Mouse (Mus musculus): ENCODE measurements around the gene Spata33. TPM values are rescaled to one million over a fixed set of nuclear protein-coding genes. Genes with fewer than 3 reads are reported as not detected.
A peak's percentile ranks its signal among the peaks of the same experiment; 100 is the strongest.
"Not testable (repeated sequence)": the region's sequence is repeated elsewhere in the genome, so short reads cannot be mapped to it uniquely, and the experiment has no call there.

Spata33 gene
- polyA plus RNA-seq, 1 experiment: 1.8 TPM

GRCm38 (mm10) chr8:123252925-123253324, 40.3 kb downstream of the Spata33 start:
- Histone ChIP-seq H3K27ac (ENCODE audit: insufficient read depth, low read length) (no peak overlapping the region), H3K9ac (ENCODE audit: low read depth, poor library complexity, severe bottlenecking) (no peak overlapping the region), H3K4me1 (ENCODE audit: control insufficient read depth, insufficient read depth, low read length) (no peaks in the 10 kb centered on the region)

GRCm38 (mm10) chr8:123253451-123254098, 40.9 kb downstream of the Spata33 start:
- H3K27ac ChIP-seq (ENCODE audit: insufficient read depth, low read length): no peak overlapping the region
- peaks cover 3% of the 10 kb centered on the region for H3K36me3 ChIP-seq (ENCODE audit: control insufficient read depth, insufficient read depth, low read length, poor library complexity, severe bottlenecking)

More at GRCm38 (mm10) chr8:123252925-123253324, 40.3 kb downstream of the Spata33 start:
- Histone ChIP-seq H3K27me3 (ENCODE audit: control insufficient read depth, insufficient read depth, low read length, poor library complexity, severe bottlenecking) (no peaks in the 10 kb centered on the region), H3K9me3 (replicated peaks; ENCODE audit: control insufficient read depth, insufficient read depth, low read length, poor library complexity, severe bottlenecking) (no peaks in the 10 kb centered on the region), H3K4me3 (ENCODE audit: low read depth, low read length) (no peak overlapping the region), H3K36me3 (ENCODE audit: control insufficient read depth, insufficient read depth, low read length, poor library complexity, severe bottlenecking) (peaks cover 3% of the 10 kb centered on the region)
- TF ChIP-seq POLR2A (IDR thresholded peaks at IDR 0.05; ENCODE audit: insufficient read depth, low read length) (no peak), CTCF (IDR thresholded peaks at IDR 0.05; ENCODE audit: low read depth, low read length) (no peak), EP300 (IDR thresholded peaks at IDR 0.05; ENCODE audit: insufficient read depth, low read depth, low read length) (no peak)

GRCm38 (mm10) chr8:123254099-123254885, 41.7 kb downstream of the Spata33 start, which contains the start of the genes Zfp276 and Vps9d1:
Gene Zfp276, plus strand, starts transcription at chr8:123254195.
Gene Vps9d1, minus strand, starts transcription at chr8:123254348.
- Histone ChIP-seq H3K27ac (ENCODE audit: insufficient read depth, low read length) (no peak within 1 kb of the TSS), H3K4me1 (ENCODE audit: control insufficient read depth, insufficient read depth, low read length) (no peaks in the 10 kb centered on the region), H3K9me3 (replicated peaks; ENCODE audit: control insufficient read depth, insufficient read depth, low read length, poor library complexity, severe bottlenecking) (no peaks in the 10 kb centered on the region), H3K27me3 (ENCODE audit: control insufficient read depth, insufficient read depth, low read length, poor library complexity, severe bottlenecking) (no peaks in the 10 kb centered on the region), H3K9ac (ENCODE audit: low read depth, poor library complexity, severe bottlenecking) (peak within 1 kb of the TSS; percentile 98), H3K36me3 (ENCODE audit: control insufficient read depth, insufficient read depth, low read length, poor library complexity, severe bottlenecking) (peaks cover 3% of the 10 kb centered on the region), H3K4me3 (ENCODE audit: low read depth, low read length) (peak within 1 kb of the TSS; percentile 91)
- TF ChIP-seq POLR2A (IDR thresholded peaks at IDR 0.05; ENCODE audit: insufficient read depth, low read length): no peak
- no peak for TF ChIP-seq EP300 (IDR thresholded peaks at IDR 0.05; ENCODE audit: insufficient read depth, low read depth, low read length)
- no peak for TF ChIP-seq CTCF (IDR thresholded peaks at IDR 0.05; ENCODE audit: low read depth, low read length)

More at GRCm38 (mm10) chr8:123253451-123254098, 40.9 kb downstream of the Spata33 start:
- Histone ChIP-seq H3K4me3 (ENCODE audit: low read depth, low read length) (peak overlapping the region; percentile 91), H3K9ac (ENCODE audit: low read depth, poor library complexity, severe bottlenecking) (peak overlapping the region; percentile 98), H3K27me3 (ENCODE audit: control insufficient read depth, insufficient read depth, low read length, poor library complexity, severe bottlenecking) (no peaks in the 10 kb centered on the region), H3K4me1 (ENCODE audit: control insufficient read depth, insufficient read depth, low read length) (no peaks in the 10 kb centered on the region), H3K9me3 (replicated peaks; ENCODE audit: control insufficient read depth, insufficient read depth, low read length, poor library complexity, severe bottlenecking) (no peaks in the 10 kb centered on the region)
- TF ChIP-seq CTCF (IDR thresholded peaks at IDR 0.05; ENCODE audit: low read depth, low read length): no peak
- TF ChIP-seq POLR2A (IDR thresholded peaks at IDR 0.05; ENCODE audit: insufficient read depth, low read length): no peak
- TF ChIP-seq EP300 (IDR thresholded peaks at IDR 0.05; ENCODE audit: insufficient read depth, low read depth, low read length): no peak

- no peaks in the 10 kb centered on the region for H3K4me1 ChIP-seq (ENCODE audit: control insufficient read depth, insufficient read depth, low read length)
- 0 out of 2 replicates have a peak overlapping the region, but pooled peaks have one; percentile 14 for H3K4me3 ChIP-seq (ENCODE audit: low read depth, low read length)
- peak overlapping the region; percentile 98 for H3K9ac ChIP-seq (ENCODE audit: low read depth, poor library complexity, severe bottlenecking)
- H3K36me3 ChIP-seq (ENCODE audit: control insufficient read depth, insufficient read depth, low read length, poor library complexity, severe bottlenecking): peaks cover 3% of the 10 kb centered on the region
- H3K27me3 ChIP-seq (ENCODE audit: control insufficient read depth, insufficient read depth, low read length, poor library complexity, severe bottlenecking): no peaks in the 10 kb centered on the region
- no peak overlapping the region for H3K27ac ChIP-seq (ENCODE audit: insufficient read depth, low read length)
- TF ChIP-seq POLR2A (IDR thresholded peaks at IDR 0.05; ENCODE audit: insufficient read depth, low read length): no peak
- TF ChIP-seq EP300 (IDR thresholded peaks at IDR 0.05; ENCODE audit: insufficient read depth, low read depth, low read length): no peak
- TF ChIP-seq CTCF (IDR thresholded peaks at IDR 0.05; ENCODE audit: low read depth, low read length): no peak
- H3K9me3 ChIP-seq (replicated peaks; ENCODE audit: control insufficient read depth, insufficient read depth, low read length, poor library complexity, severe bottlenecking): no peaks in the 10 kb centered on the region
Observed at GRCm38 (mm10) chr8:123255170-123255569, 42.5 kb downstream of the Spata33 start.

GRCm38 (mm10) chr8:123257114-123257513, 44.5 kb downstream of the Spata33 start:
- H3K36me3 ChIP-seq (ENCODE audit: control insufficient read depth, insufficient read depth, low read length, poor library complexity, severe bottlenecking): peaks cover 3% of the 10 kb centered on the region

GRCm38 (mm10) chr8:123257593-123257992, 45.0 kb downstream of the Spata33 start:
- H3K4me1 ChIP-seq (ENCODE audit: control insufficient read depth, insufficient read depth, low read length); H3K36me3 ChIP-seq (ENCODE audit: control insufficient read depth, insufficient read depth, low read length, poor library complexity, severe bottlenecking); H3K9ac ChIP-seq (ENCODE audit: low read depth, poor library complexity, severe bottlenecking); H3K27ac ChIP-seq (ENCODE audit: insufficient read depth, low read length); H3K9me3 ChIP-seq (replicated peaks; ENCODE audit: control insufficient read depth, insufficient read depth, low read length, poor library complexity, severe bottlenecking); H3K27me3 ChIP-seq (ENCODE audit: control insufficient read depth, insufficient read depth, low read length, poor library complexity, severe bottlenecking); H3K4me3 ChIP-seq (ENCODE audit: low read depth, low read length): not testable (repeated sequence)

More at GRCm38 (mm10) chr8:123257114-123257513, 44.5 kb downstream of the Spata33 start:
- Histone ChIP-seq H3K4me1 (ENCODE audit: control insufficient read depth, insufficient read depth, low read length) (no peaks in the 10 kb centered on the region), H3K9me3 (replicated peaks; ENCODE audit: control insufficient read depth, insufficient read depth, low read length, poor library complexity, severe bottlenecking) (no peaks in the 10 kb centered on the region), H3K27me3 (ENCODE audit: control insufficient read depth, insufficient read depth, low read length, poor library complexity, severe bottlenecking) (no peaks in the 10 kb centered on the region), H3K27ac (ENCODE audit: insufficient read depth, low read length) (no peak overlapping the region), H3K4me3 (ENCODE audit: low read depth, low read length) (no peak overlapping the region), H3K9ac (ENCODE audit: low read depth, poor library complexity, severe bottlenecking) (no peak overlapping the region)
- TF ChIP-seq POLR2A (IDR thresholded peaks at IDR 0.05; ENCODE audit: insufficient read depth, low read length) (no peak), CTCF (IDR thresholded peaks at IDR 0.05; ENCODE audit: low read depth, low read length) (no peak), EP300 (IDR thresholded peaks at IDR 0.05; ENCODE audit: insufficient read depth, low read depth, low read length) (no peak)

Data from ES-Bruce4 (cell line).